Mouse (Mus musculus) limb, embryonic 11.5 days (tissue): ENCODE data around the gene Rbp7. TPM values are rescaled to one million over a fixed set of nuclear protein-coding genes. Genes with fewer than 3 reads are reported as not detected.

ENCODE experiments used
- ATAC-seq: fragments of 200-750 bp; cut with Nextera tagmentation; 2 replicates; pipeline ENCODE4 v1.8.0; 2017; ENCODE audit warnings: low read depth; ENCODE audit not compliant: insufficient number of reproducible peaks, low FRiP score, low TSS enrichment
- DNase-seq: peaks from one replicate; pipeline ENCODE4 v3.0.0-alpha.2; 2015; ENCODE audit warnings: low spot score
- H3K27ac ChIP-seq: fragments of 300-500 bp; sonication (generic); replicated peaks from 2 replicates; pipeline ENCODE4 v1.5.1; 2014; ENCODE audit warnings: low read depth, mild to moderate bottlenecking, low read length
- H3K27me3 ChIP-seq: fragments of 300-500 bp; sonication (generic); 2 replicates; pipeline ENCODE4 v1.6.1; 2014; ENCODE audit warnings: mild to moderate bottlenecking, low read length, mixed read lengths; ENCODE audit not compliant: control insufficient read depth, insufficient read depth
- H3K36me3 ChIP-seq: fragments of 300-500 bp; sonication (generic); 2 replicates; pipeline ENCODE4 v1.6.1; 2014; ENCODE audit warnings: mild to moderate bottlenecking, low read length, moderate library complexity, mixed read lengths; ENCODE audit not compliant: control insufficient read depth, insufficient read depth
- H3K4me1 ChIP-seq: fragments of 300-500 bp; sonication (generic); 2 replicates; pipeline ENCODE4 v1.6.1; 2014; ENCODE audit warnings: low read length, mixed read lengths; ENCODE audit not compliant: control insufficient read depth, insufficient read depth
- H3K4me2 ChIP-seq: fragments of 300-500 bp; sonication (generic); 2 replicates; pipeline ENCODE4 v1.6.1; 2014; ENCODE audit warnings: low read depth, mild to moderate bottlenecking, moderate library complexity; ENCODE audit not compliant: severe bottlenecking
- H3K4me3 ChIP-seq: fragments of 300-500 bp; sonication (generic); 2 replicates; pipeline ENCODE4 v1.5.1; 2014; ENCODE audit warnings: low read depth, low read length
- H3K9ac ChIP-seq: fragments of 300-500 bp; sonication (generic); 2 replicates; pipeline ENCODE4 v1.6.1; 2014; ENCODE audit warnings: mild to moderate bottlenecking, low read length
- H3K9me3 ChIP-seq: fragments of 300-500 bp; sonication (generic); 2 replicates; pipeline ENCODE4 v1.6.1; 2016; ENCODE audit warnings: low read length; ENCODE audit not compliant: control insufficient read depth
- WGBS: fragments of 180-500 bp; shearing (Covaris S2); extraction: QIAGEN DNeasy Blood & Tissue Kit; methylation state at CpG from one replicate; pipeline ENCODE4 v1.1.7; 2014; 5-methylcytosine and 5-hydroxymethylcytosine counted together
- polyA plus RNA-seq: library from polyadenylated mRNA; unstranded; fragments of >200 nt; fragmentation: Nextera tagmentation; extraction: Ambion mirVana; gene quantifications from 2 replicates; pipeline ENCODE4 v1.2.1, GENCODE M21; 2014

Gene Rbp7
- polyA plus RNA-seq, 1 experiment from 2014 or later, result not detected

GRCm38 (mm10) chr4:149485825-149486206 lies 31.0 kb upstream of the Rbp7 start:
- Histone ChIP-seq H3K27me3 (no peaks in the 10 kb centered on the region), H3K4me1 (0 out of 2 replicates have a peak, but pooled peaks cover 4% of the 10 kb centered on the region), H3K9ac (peak overlapping the region; percentile 61), H3K36me3 (peaks cover 16% of the 10 kb centered on the region), H3K4me2 (peak overlapping the region; percentile 67), H3K9me3 (no peaks in the 10 kb centered on the region), H3K4me3 (peak overlapping the region; percentile 76), H3K27ac (peak overlapping the region; percentile 72; the same call in 1 of the 2 replicates)
- WGBS, result under 1% methylated on average over 10 of the region's 10 CpGs
- ATAC-seq (0 out of 2 replicates have a peak, but pooled peaks have one; percentile 27), DNase-seq (peak; percentile 38)

- H3K27me3 ChIP-seq, result no peaks in the 10 kb centered on the region
- H3K27ac ChIP-seq, result peak within 1 kb of the TSS; percentile 72
- peak within 1 kb of the TSS; percentile 76 for H3K4me3 ChIP-seq
- WGBS, result under 1% methylated on average over 60 of the region's 60 CpGs
- H3K4me2 ChIP-seq, result peak within 1 kb of the TSS; percentile 67
- H3K9ac ChIP-seq, result peak within 1 kb of the TSS; percentile 61
- no peaks in the 10 kb centered on the region for H3K9me3 ChIP-seq
- DNase-seq (peak; percentile 97), ATAC-seq (peak; percentile 97)
- 0 out of 2 replicates have a peak, but pooled peaks cover 4% of the 10 kb centered on the region for H3K4me1 ChIP-seq
- peaks cover 16% of the 10 kb centered on the region for H3K36me3 ChIP-seq
Measured at GRCm38 (mm10) chr4:149485053-149485824, 30.5 kb upstream of the Rbp7 start, which contains the start of the genes Nmnat1 and Lzic. Gene Nmnat1, minus strand, starts transcription at chr4:149485202. Gene Lzic, plus strand, starts transcription at chr4:149485229.

- no peak for DNase-seq
- no peaks in the 10 kb centered on the region for H3K27me3 ChIP-seq
- peak overlapping the region; percentile 61 for H3K9ac ChIP-seq
- H3K4me1 ChIP-seq, result 0 out of 2 replicates have a peak, but pooled peaks cover 4% of the 10 kb centered on the region
- H3K27ac ChIP-seq, result no peak overlapping the region; the same call in 1 of the 2 replicates
- ATAC-seq, result no peak
- H3K4me3 ChIP-seq, result peak overlapping the region; percentile 76
- 58% methylated on average over 3 of the region's 3 CpGs for WGBS
- no peaks in the 10 kb centered on the region for H3K9me3 ChIP-seq
- H3K4me2 ChIP-seq, result peak overlapping the region; percentile 67
- peaks cover 11% of the 10 kb centered on the region for H3K36me3 ChIP-seq
Measured at GRCm38 (mm10) chr4:149484566-149484965, 29.8 kb upstream of the Rbp7 start.

GRCm38 (mm10) chr4:149477078-149477477 lies 22.3 kb upstream of the Rbp7 start, which contains the start of gene Tmem274:
Gene Tmem274, plus strand, starts transcription at chr4:149477378.
- Histone ChIP-seq H3K4me3 (no peak within 1 kb of the TSS), H3K4me1 (no peaks in the 10 kb centered on the region), H3K9me3 (no peaks in the 10 kb centered on the region), H3K27me3 (no peaks in the 10 kb centered on the region), H3K9ac (no peak within 1 kb of the TSS), H3K4me2 (no peak within 1 kb of the TSS), H3K27ac (no peak within 1 kb of the TSS), H3K36me3 (peaks cover 3% of the 10 kb centered on the region; the same call in 1 of the 2 replicates)
- DNase-seq (no peak), ATAC-seq (no peak)
- WGBS, result 85% methylated on average over 11 of the region's 11 CpGs

- WGBS, result 82% methylated on average over 7 of the region's 7 CpGs
- ATAC-seq, result no peak
- H3K27me3 ChIP-seq, result no peaks in the 10 kb centered on the region
Measured at GRCm38 (mm10) chr4:149475096-149475495, 20.3 kb upstream of the Rbp7 start.

GRCm38 (mm10) chr4:149469557-149469956 lies 14.8 kb upstream of the Rbp7 start:
- 95% methylated on average over 3 of the region's 3 CpGs for WGBS
- H3K4me3 ChIP-seq, result no peak overlapping the region
- H3K36me3 ChIP-seq, result peaks cover 6% of the 10 kb centered on the region; the same call in 1 of the 2 replicates
- no peak for DNase-seq
- H3K9me3 ChIP-seq, result no peaks in the 10 kb centered on the region
- no peak for ATAC-seq
- no peak overlapping the region for H3K9ac ChIP-seq
- H3K27ac ChIP-seq, result no peak overlapping the region
- H3K4me2 ChIP-seq, result no peak overlapping the region
- no peaks in the 10 kb centered on the region for H3K27me3 ChIP-seq
- H3K4me1 ChIP-seq, result no peaks in the 10 kb centered on the region

More at GRCm38 (mm10) chr4:149475096-149475495, 20.3 kb upstream of the Rbp7 start:
- Histone ChIP-seq H3K4me2 (no peak overlapping the region), H3K4me1 (no peaks in the 10 kb centered on the region), H3K4me3 (no peak overlapping the region), H3K9ac (no peak overlapping the region), H3K9me3 (no peaks in the 10 kb centered on the region), H3K27ac (no peak overlapping the region), H3K36me3 (peaks cover 3% of the 10 kb centered on the region; the same call in 1 of the 2 replicates)
- no peak for DNase-seq

- ATAC-seq (no peak), DNase-seq (no peak)
- Histone ChIP-seq H3K9ac (no peak overlapping the region), H3K36me3 (0 out of 2 replicates have a peak, but pooled peaks cover 2% of the 10 kb centered on the region), H3K9me3 (no peaks in the 10 kb centered on the region), H3K4me2 (no peak overlapping the region), H3K27me3 (no peaks in the 10 kb centered on the region), H3K4me1 (no peaks in the 10 kb centered on the region), H3K27ac (no peak overlapping the region), H3K4me3 (no peak overlapping the region)
- 76% methylated on average over 6 of the region's 6 CpGs for WGBS
Measured at GRCm38 (mm10) chr4:149463435-149463950, 8.7 kb upstream of the Rbp7 start.

GRCm38 (mm10) chr4:149462305-149462971 lies 7.7 kb upstream of the Rbp7 start:
- no peaks in the 10 kb centered on the region for H3K27me3 ChIP-seq
- no peak overlapping the region for H3K4me3 ChIP-seq
- no peak for DNase-seq

More at GRCm38 (mm10) chr4:149462305-149462971, 7.7 kb upstream of the Rbp7 start:
- no peak overlapping the region for H3K4me2 ChIP-seq
- no peak overlapping the region for H3K27ac ChIP-seq
- no peak for ATAC-seq
- WGBS, result 80% methylated on average over 6 of the region's 6 CpGs
- H3K9ac ChIP-seq, result no peak overlapping the region
- H3K36me3 ChIP-seq, result no peaks in the 10 kb centered on the region
- H3K9me3 ChIP-seq, result no peaks in the 10 kb centered on the region
- no peaks in the 10 kb centered on the region for H3K4me1 ChIP-seq
